Mouse (Mus musculus): ENCODE results near the gene Pcbp1.
A peak's percentile ranks its signal among the peaks of the same experiment; 100 is the strongest.

DNA sequence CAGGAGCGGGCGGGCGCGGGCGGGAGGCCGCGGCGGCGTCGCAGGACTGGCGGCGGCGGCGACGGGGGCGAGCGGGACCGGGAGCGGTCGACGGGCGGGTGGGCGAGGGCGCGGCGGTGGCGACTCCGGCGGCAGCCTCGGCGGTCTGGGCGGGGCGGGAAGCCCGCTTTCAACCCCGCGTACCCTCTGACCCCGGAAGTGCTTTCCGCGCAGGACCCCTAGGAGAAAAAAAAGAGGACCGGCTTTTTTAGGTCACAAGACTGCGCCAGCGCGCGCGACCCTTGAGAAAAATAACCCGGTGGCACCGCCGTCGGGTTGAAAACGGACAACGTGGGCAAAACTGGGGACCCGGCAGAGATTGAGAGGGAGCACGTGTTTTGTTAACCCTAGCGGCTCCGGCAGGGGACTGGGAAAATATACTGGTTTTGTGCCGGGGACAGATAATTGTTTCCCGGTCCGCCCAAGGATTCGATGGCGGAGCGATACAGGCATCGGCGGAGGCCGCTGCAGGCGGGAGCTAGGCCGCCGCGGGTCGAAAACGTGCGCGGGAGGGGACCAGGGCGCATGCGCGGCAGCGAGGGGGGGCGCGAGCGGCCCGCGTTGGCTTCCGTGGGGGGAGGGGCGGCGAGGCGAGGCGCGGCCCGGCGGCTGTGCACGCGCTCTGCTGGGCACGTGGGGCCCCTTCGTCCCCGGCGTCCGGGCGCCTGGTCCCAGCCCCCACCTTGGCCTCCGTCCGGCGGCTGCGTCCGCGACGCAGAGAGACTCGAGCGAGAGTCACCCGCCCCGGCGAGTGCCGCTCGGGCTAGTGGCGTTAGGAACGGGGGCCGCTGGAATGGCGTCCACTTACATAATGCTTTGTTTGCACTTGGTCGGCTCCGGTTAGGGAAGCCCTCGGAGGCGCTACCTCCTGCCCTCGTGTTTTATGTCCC lies at the start of gene Pcbp1:
- TF ChIP-seq MAX (IDR thresholded peaks at IDR 0.05; ENCODE audit: low read length) (peak; percentile 92), NRF1 (IDR thresholded peaks at IDR 0.05; ENCODE audit: insufficient read depth, low read depth, low read length, poor library complexity, severe bottlenecking) (peak; percentile 83), TCF12 (IDR thresholded peaks at IDR 0.05; ENCODE audit: low read depth, low read length) (peak; percentile 29), POLR2A (IDR thresholded peaks at IDR 0.05; ENCODE audit: control insufficient read depth in 1 of 2, insufficient read depth in 1 of 2, low read depth in 1 of 2, low read length in 2 of 2, poor library complexity in 1 of 2) (no peak; a peak in 2 of 4 replicates), ZNF384 (IDR thresholded peaks at IDR 0.05; ENCODE audit: low read depth, low read length) (peak; percentile 96), KAT2A (conservative IDR thresholded peaks at IDR 0.05; ENCODE audit: low read depth, low read length) (peak; percentile 73), CTCF (IDR thresholded peaks at IDR 0.05 in 2 of 3, conservative IDR thresholded peaks at IDR 0.05 in 1 of 3; ENCODE audit: control insufficient read depth in 1 of 3, insufficient read depth in 1 of 3, low read depth in 2 of 3, low read length in 3 of 3, poor library complexity in 1 of 3, severe bottlenecking in 1 of 3) (0 out of 6 replicates have a peak, but pooled peaks of 1 of the 3 experiments have one; percentile 8), EP300 (IDR thresholded peaks at IDR 0.05; ENCODE audit: low read depth in 1 of 2, low read length in 2 of 2) (peak in 1 of 2 experiments; percentile 43; a peak in 2 of 4 replicates), SMC3 (IDR thresholded peaks at IDR 0.05; ENCODE audit: low read depth, low read length) (no peak; the same call in 1 of the 2 replicates), HCFC1 (IDR thresholded peaks at IDR 0.05; ENCODE audit: low read depth, low read length) (peak; percentile 84)
